Mouse (Mus musculus) bone marrow, adult 2 months (tissue): ENCODE results near the gene S1pr2.

ENCODE experiments used
- CTCF ChIP-seq: fragments of 200-500 bp; IDR thresholded peaks from 2 replicates; pipeline ENCODE4 v1.5.1; 2011; ENCODE audit warnings: low read length, control low read depth; ENCODE audit not compliant: control insufficient read depth, insufficient read depth
- POLR2A ChIP-seq: fragments of 200-500 bp; IDR thresholded peaks from 2 replicates; pipeline ENCODE4 v1.6.1; 2011; ENCODE audit warnings: low read depth, mild to moderate bottlenecking, control low read depth, low read length, borderline replicate concordance; ENCODE audit not compliant: control insufficient read depth

DNA sequence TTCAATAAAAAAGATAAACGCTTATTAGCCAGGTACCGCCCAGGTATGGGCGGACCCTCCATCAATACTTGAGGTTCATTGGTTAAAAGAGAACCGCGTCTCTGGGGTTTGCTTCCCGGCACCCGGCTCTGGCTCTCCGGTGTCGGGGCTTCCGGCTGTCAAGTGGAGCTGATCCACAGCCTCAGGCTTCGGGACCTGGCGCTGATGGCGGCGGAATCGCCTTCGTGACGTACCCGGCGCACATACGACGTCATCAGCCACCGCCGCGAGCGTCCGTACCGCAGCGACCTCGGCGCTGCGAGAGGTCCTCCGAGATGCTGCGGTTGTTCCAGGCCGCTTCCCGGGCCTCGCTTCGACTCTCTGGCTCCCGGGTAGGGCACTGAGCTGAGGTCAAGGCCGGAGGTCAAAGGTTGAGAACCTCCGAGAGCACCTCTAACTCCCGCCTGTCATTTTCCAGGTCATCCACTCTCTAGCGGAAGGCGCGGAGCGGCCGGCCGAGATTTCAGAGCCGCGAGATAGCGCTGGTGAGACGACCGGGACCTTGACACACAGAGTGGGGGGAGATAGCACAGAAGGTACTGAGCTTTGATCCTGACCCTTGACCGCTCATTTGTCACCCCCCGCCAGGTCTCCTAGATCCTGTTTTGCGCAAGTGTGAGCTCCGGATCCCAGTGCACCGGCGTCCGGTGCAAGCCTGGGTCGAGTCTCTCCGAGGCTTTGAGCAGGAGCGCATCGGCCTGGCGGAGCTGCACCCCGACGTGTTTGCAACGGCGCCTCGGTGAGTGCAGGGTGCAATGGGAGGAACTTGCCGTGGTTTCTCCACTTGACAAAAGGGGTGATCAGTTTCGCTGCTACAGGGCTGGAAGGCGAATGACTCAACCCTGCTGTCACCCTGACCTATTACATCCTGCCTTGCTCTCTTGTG, 26.3 kb upstream of the S1pr2 start, which contains the start of gene Mrpl4:
- TF ChIP-seq CTCF: no peak
- peak; percentile 82; the same call in 1 of the 2 replicates for TF ChIP-seq POLR2A
